Mouse (Mus musculus) heart, postnatal 0 days (tissue): ENCODE measurements around the gene Wnt7b.
A peak's percentile ranks its signal among the peaks of the same experiment; 100 is the strongest.

Experiments used
- CTCF ChIP-seq: IDR thresholded peaks from 2 replicates; pipeline ENCODE4 v1.5.1; 2016; ENCODE audit warnings: antibody characterized with exemption, control low read depth, low read depth
- EP300 ChIP-seq: IDR thresholded peaks from 2 replicates; pipeline ENCODE4 v1.6.1; 2016; ENCODE audit warnings: antibody characterized with exemption, low read depth

DNA sequence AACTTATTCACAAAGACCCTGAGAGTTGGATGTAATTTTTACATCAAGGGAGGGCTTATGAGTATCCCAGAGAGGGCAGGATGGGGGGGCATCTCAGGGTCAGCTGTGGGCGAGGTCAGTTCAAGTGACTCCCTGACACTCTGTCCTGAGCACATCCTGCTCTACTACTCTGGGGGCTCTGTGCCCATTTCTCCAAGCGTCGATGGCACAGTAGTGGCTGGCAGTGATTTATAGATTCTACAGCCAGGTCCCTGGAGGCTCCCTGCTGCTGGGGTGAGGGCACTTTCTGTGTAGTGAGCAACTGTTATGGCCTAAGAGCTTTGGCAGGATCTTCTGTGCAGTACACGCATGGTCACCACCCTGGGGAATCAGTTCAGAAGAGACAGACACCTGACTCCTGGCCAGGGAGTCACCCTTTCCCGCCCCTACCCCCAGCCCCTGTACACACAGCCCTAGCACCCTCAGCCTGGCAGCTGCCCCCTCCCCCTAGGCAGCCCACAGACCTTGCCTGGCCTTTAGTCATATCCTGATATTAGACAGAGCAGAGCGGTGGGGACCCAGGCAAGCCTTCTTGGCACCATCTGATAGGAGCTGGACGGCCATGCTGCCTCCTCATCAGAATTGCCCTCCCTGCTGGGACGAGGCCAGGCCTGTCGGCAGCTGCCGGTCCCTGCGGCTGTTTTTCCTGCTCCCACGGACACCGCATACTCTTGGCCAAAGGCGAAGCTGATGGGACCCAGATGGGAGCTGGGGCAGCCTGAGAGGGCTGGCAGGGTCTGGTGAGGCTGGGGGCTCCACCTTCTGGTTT, 77.0 kb downstream of the Wnt7b start:
- TF ChIP-seq CTCF (0 out of 2 replicates have a peak, but pooled peaks have one; percentile 10), EP300 (no peak)
